Mouse (Mus musculus) limb, embryonic 14.5 days (tissue): ENCODE measurements around the gene Slc9a8. TPM values are rescaled to one million over a fixed set of nuclear protein-coding genes. Genes with fewer than 3 reads are reported as not detected.
A peak's percentile ranks its signal among the peaks of the same experiment; 100 is the strongest.

Source experiments
- ATAC-seq: fragments of 200-750 bp; cut with Nextera tagmentation; 2 replicates; pipeline ENCODE4 v1.8.0; 2017; ENCODE audit warnings: low read depth, moderate number of reproducible peaks, moderate TSS enrichment; ENCODE audit not compliant: low FRiP score
- DNase-seq: peaks from one replicate; pipeline ENCODE4 v3.0.0-alpha.2; 2015; ENCODE audit warnings: low spot score
- H3K27ac ChIP-seq: fragments of 300-500 bp; sonication (generic); replicated peaks from 2 replicates; pipeline ENCODE4 v1.5.1; 2014; ENCODE audit warnings: low read depth, mild to moderate bottlenecking, low read length, moderate library complexity, mixed read lengths
- H3K27me3 ChIP-seq: fragments of 300-500 bp; sonication (generic); 2 replicates; pipeline ENCODE4 v1.6.1; 2014; ENCODE audit warnings: low read length, mixed read lengths; ENCODE audit not compliant: control insufficient read depth, insufficient read depth
- H3K36me3 ChIP-seq: fragments of 300-500 bp; sonication (generic); 2 replicates; pipeline ENCODE4 v1.6.1; 2014; ENCODE audit warnings: mild to moderate bottlenecking, low read length, moderate library complexity, mixed read lengths; ENCODE audit not compliant: control insufficient read depth, insufficient read depth
- H3K4me1 ChIP-seq: fragments of 300-500 bp; sonication (generic); 2 replicates; pipeline ENCODE4 v1.6.1; 2014; ENCODE audit warnings: antibody characterized with exemption, low read length, mixed read lengths; ENCODE audit not compliant: control insufficient read depth, insufficient read depth
- H3K4me2 ChIP-seq: fragments of 300-500 bp; sonication (generic); replicated peaks from 2 replicates; pipeline ENCODE4 v1.6.1; 2014; ENCODE audit warnings: low read depth, mild to moderate bottlenecking, low read length, moderate library complexity; ENCODE audit not compliant: severe bottlenecking
- H3K4me3 ChIP-seq: fragments of 300-500 bp; sonication (generic); replicated peaks from 2 replicates; pipeline ENCODE4 v1.5.1; 2014; ENCODE audit warnings: low read length
- H3K9ac ChIP-seq: fragments of 300-500 bp; sonication (generic); 2 replicates; pipeline ENCODE4 v1.6.1; 2014; ENCODE audit warnings: mild to moderate bottlenecking, low read depth, low read length, moderate library complexity; ENCODE audit not compliant: severe bottlenecking
- H3K9me3 ChIP-seq: fragments of 300-500 bp; sonication (generic); 2 replicates; pipeline ENCODE4 v1.6.1; 2016; ENCODE audit warnings: low read length; ENCODE audit not compliant: control insufficient read depth
- POLR2A ChIP-seq: fragments of 200-500 bp; IDR thresholded peaks from 2 replicates; pipeline ENCODE4 v1.8.0; 2012; ENCODE audit warnings: inconsistent platforms, mild to moderate bottlenecking, moderate library complexity, borderline replicate concordance; ENCODE audit not compliant: insufficient read depth, insufficient read length; ENCODE audit errors: extremely low read depth
- WGBS: fragments of 180-500 bp; shearing (Covaris S2); extraction: QIAGEN DNeasy Blood & Tissue Kit; methylation state at CpG from one replicate; pipeline ENCODE4 v1.1.7; 2014; 5-methylcytosine and 5-hydroxymethylcytosine counted together
- polyA plus RNA-seq, 2 experiments: library from polyadenylated mRNA; depleted of rRNA in 1 of 2; stranded (reverse) in 1 of 2; unstranded in 1 of 2; fragments of >200 nt; fragmentation: Nextera tagmentation in 1 of 2; extraction: Ambion mirVana in 1 of 2; gene quantifications; 2 replicates each; pipeline versions ENCODE4 v1.2.1 to v1.2.3; 2012 to 2014

Gene Slc9a8
- polyA plus RNA-seq, 2 experiments = 20.1 to 43.0 TPM

- Histone ChIP-seq H3K4me3 (peak overlapping the region; percentile 70), H3K27ac (peak overlapping the region; percentile 96), H3K27me3 (no peaks in the 10 kb centered on the region), H3K9ac (peak overlapping the region; percentile 91), H3K4me1 (peaks cover 11% of the 10 kb centered on the region), H3K36me3 (peaks cover 19% of the 10 kb centered on the region), H3K9me3 (peaks cover 5% of the 10 kb centered on the region; the same call in 1 of the 2 replicates), H3K4me2 (peak overlapping the region; percentile 70)
- no peak for TF ChIP-seq POLR2A
- DNase-seq (no peak), ATAC-seq (no peak)
- WGBS = 18% methylated on average over 10 of the region's 10 CpGs
Observed at GRCm38 (mm10) chr2:167420811-167421241, 686 bp upstream of the Slc9a8 start.

GRCm38 (mm10) chr2:167422150-167422470 lies 598 bp downstream of the Slc9a8 start:
- ATAC-seq (no peak), DNase-seq (no peak)
- Histone ChIP-seq H3K36me3 (peaks cover 32% of the 10 kb centered on the region), H3K4me3 (peak overlapping the region; percentile 70), H3K27ac (peak overlapping the region; percentile 96), H3K9me3 (peaks cover 5% of the 10 kb centered on the region; the same call in 1 of the 2 replicates), H3K4me1 (peaks cover 11% of the 10 kb centered on the region), H3K9ac (peak overlapping the region; percentile 91), H3K4me2 (peak overlapping the region; percentile 70), H3K27me3 (no peaks in the 10 kb centered on the region)
- WGBS = 6% methylated on average over 11 of the region's 11 CpGs
- TF ChIP-seq POLR2A = no peak

GRCm38 (mm10) chr2:167423031-167423611 lies 1.6 kb downstream of the Slc9a8 start:
- no peak for DNase-seq
- H3K36me3 ChIP-seq = peaks cover 40% of the 10 kb centered on the region
- H3K4me3 ChIP-seq = no peak overlapping the region
- H3K27ac ChIP-seq = no peak overlapping the region
- H3K27me3 ChIP-seq = no peaks in the 10 kb centered on the region
- H3K9ac ChIP-seq = no peak overlapping the region
- no peak for ATAC-seq
- no peak overlapping the region for H3K4me2 ChIP-seq
- H3K9me3 ChIP-seq = peaks cover 5% of the 10 kb centered on the region; the same call in 1 of the 2 replicates
- WGBS = 87% methylated on average over 5 of the region's 5 CpGs
- peaks cover 11% of the 10 kb centered on the region for H3K4me1 ChIP-seq
- TF ChIP-seq POLR2A = no peak

DNA sequence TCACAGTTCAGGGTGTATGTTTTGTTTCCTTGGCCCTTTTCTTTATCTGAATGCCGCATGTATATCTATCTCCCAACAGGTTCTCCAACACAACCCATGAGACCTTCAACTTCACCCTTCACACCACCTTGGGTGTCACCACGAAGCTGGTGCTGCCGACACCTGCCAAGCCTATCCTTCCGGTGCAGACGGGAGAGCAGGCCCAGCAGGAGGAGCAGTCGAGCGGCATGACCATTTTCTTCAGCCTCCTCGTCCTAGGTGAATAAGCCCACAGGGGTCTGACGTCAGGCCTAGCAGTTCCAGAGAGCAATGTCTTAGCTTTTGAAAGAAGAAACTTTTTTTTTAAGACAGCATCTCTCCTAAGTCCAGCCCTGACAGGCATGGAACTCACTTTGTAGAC lies 2.5 kb downstream of the Slc9a8 start:
- 87% methylated on average over 9 of the region's 9 CpGs for WGBS
- no peak overlapping the region for H3K4me2 ChIP-seq
- no peak overlapping the region for H3K9ac ChIP-seq
- no peak for TF ChIP-seq POLR2A
- no peak overlapping the region for H3K27ac ChIP-seq
- peaks cover 11% of the 10 kb centered on the region for H3K4me1 ChIP-seq
- DNase-seq = no peak
- peaks cover 43% of the 10 kb centered on the region for H3K36me3 ChIP-seq
- H3K9me3 ChIP-seq = peaks cover 4% of the 10 kb centered on the region; the same call in 1 of the 2 replicates
- no peaks in the 10 kb centered on the region for H3K27me3 ChIP-seq
- ATAC-seq = no peak
- H3K4me3 ChIP-seq = no peak overlapping the region

DNA sequence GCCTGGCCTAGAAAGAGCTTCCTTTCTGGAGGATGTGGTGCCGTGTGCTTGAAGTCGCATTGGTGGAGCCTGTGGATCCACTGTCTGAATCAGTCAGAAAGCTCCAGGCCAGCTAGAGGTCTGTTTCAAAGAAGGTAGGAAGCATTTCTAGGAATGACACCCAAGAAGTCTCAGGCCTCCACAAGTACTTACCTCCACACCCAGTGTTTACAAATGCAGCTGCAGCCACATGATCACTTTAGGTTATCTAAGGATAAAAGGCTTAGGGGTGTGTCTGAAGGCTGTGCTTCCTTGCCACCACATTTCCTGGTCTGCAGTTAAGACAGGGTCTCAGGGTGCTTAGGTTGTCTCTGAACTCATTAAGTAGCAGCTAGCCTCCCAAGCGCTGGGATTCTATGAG lies 3.0 kb downstream of the Slc9a8 start:
- Histone ChIP-seq H3K36me3 (peaks cover 46% of the 10 kb centered on the region), H3K9ac (no peak overlapping the region), H3K4me2 (no peak overlapping the region), H3K4me1 (peaks cover 11% of the 10 kb centered on the region), H3K4me3 (no peak overlapping the region), H3K27ac (no peak overlapping the region), H3K27me3 (no peaks in the 10 kb centered on the region), H3K9me3 (no peaks in the 10 kb centered on the region)
- DNase-seq (no peak), ATAC-seq (no peak)
- no peak for TF ChIP-seq POLR2A
- 97% methylated on average over 3 of the region's 3 CpGs for WGBS
